Mouse (Mus musculus) E14TG2a.4 (cell line): Measurements from ENCODE around the gene Ksr1.

Source experiments
- CTCF ChIP-seq: conservative IDR thresholded peaks from 2 replicates; pipeline ENCODE4 v1.5.1; 2014; ENCODE audit warnings: low read length
- NANOG ChIP-seq: IDR thresholded peaks from 2 replicates; pipeline ENCODE4 v1.6.1; 2014; ENCODE audit warnings: borderline replicate concordance, low read length, mixed read lengths
- POU5F1 ChIP-seq: IDR thresholded peaks from 2 replicates; pipeline ENCODE4 v1.6.1; 2014; ENCODE audit warnings: low read length, borderline replicate concordance

DNA sequence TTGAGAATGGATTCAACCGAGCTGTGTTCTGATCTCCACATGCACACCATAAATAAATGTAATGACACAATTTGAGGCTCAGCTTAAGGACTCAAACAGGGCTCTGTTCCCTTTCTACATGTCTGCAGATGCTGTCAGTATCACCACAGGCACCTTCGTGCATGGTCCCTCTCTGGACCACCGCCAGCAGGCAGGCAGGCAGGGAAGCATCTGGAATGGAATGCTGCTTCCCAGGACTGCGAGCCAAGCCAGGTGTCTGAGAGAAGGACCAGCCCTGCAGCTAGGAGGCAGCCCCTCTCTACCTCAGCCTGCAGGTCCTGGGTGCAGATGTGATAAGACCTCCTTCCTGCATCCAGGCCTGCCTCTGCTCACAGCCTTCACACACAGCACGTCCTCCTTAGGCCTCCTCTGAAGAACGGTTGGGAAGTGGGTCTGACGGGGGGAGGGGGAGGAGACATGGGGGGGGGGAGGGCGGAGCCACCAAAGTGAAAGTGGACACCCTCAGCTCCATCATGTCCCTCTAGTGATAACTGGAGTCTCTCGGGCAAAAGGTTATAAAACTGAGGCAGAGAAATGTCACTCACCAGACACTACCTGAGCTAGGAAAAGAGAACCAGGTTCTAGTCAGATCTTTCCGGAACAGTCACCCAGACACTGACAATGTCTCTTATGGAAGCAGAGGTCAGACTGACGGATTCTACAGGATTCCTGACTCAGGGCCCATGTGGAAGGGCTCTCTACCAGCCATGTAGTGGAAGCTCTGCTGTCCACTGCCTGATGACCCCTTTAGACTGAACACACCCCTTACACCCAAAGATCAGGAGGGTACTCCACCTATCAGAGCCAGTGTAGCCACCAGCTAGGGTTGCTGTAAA, 4.7 kb downstream of the Ksr1 start:
- TF ChIP-seq CTCF: no peak
- no peak for TF ChIP-seq POU5F1
- no peak for TF ChIP-seq NANOG
